Mouse (Mus musculus): ENCODE results near the gene Gzmn. TPM values are rescaled to one million over a fixed set of nuclear protein-coding genes. Genes with fewer than 3 reads are reported as not detected.

Gzmn gene
- not detected in 2 replicates for polyA plus RNA-seq (2012; rRNA removed; ENCODE audit: low replicate concordance)

GRCm38 (mm10) chr14:56174499-56174898 is at the start of gene Gzmn:
Gene Gzmn, minus strand, starts transcription at chr14:56174599.

GRCm38 (mm10) chr14:56211317-56211716 is 36.9 kb upstream of the Gzmn start, which contains the start of gene Gzmf:
Gene Gzmf, minus strand, starts transcription at chr14:56211417.

GRCm38 (mm10) chr14:56159479-56159878 is 14.9 kb downstream of the Gzmn start, which contains the start of gene Gzmg:
Gene Gzmg, minus strand, starts transcription at chr14:56159579.

DNA sequence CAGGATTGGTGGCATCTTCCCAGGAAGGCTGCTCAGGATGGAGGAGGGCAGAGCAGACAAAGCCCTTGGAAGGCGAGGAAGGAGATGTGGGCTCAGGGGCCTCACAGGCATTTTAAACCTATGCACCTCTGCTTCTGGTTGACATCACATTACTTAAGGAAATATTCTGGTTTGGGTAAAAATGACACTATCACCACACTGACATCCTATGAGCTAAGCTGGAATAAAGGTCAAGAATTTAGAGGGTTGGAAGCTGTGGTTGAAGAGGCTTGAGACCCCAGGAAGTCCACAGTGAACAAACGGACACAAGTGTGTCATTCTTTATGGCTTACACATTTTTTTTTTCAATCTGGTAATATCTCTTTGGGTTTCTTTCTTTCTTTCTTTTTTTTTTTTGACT is 41.9 kb downstream of the Gzmn start, which contains the start of gene Gzmd:
Gene Gzmd, minus strand, starts transcription at position 101 of the 400 bp plus-strand sequence.

GRCm38 (mm10) chr14:56120525-56120924 is 53.9 kb downstream of the Gzmn start, which contains the start of gene Gzme:
Gene Gzme, minus strand, starts transcription at chr14:56120625.

Other genes starting within 250 kb of the Gzmn start
- gene Cma1, start 229.9 kb downstream of the Gzmn start, polyA plus RNA-seq (2012; rRNA removed; ENCODE audit: low replicate concordance), result not detected in 2 replicates
- 0.12 TPM in 1 of 2 replicates, not detected in the other for gene Cma2, start 223.6 kb downstream of the Gzmn start, polyA plus RNA-seq (2012; rRNA removed; ENCODE audit: low replicate concordance)
- gene Mcpt1, start 156.6 kb downstream of the Gzmn start, polyA plus RNA-seq (2012; rRNA removed; ENCODE audit: low replicate concordance), result 5.8 and 12.7 TPM in 2 replicates
- gene Mcpt9, start 144.1 kb downstream of the Gzmn start, polyA plus RNA-seq (2012; rRNA removed; ENCODE audit: low replicate concordance), result 0.05 TPM in 1 of 2 replicates, not detected in the other
- 0.43 and 1.5 TPM in 2 replicates for gene Mcpt2, start 132.6 kb downstream of the Gzmn start, polyA plus RNA-seq (2012; rRNA removed; ENCODE audit: low replicate concordance)
- gene Mcpt4, start 112.3 kb downstream of the Gzmn start, polyA plus RNA-seq (2012; rRNA removed; ENCODE audit: low replicate concordance), result 0.15 and 0.81 TPM in 2 replicates
- gene Mcpt8, start 89.3 kb downstream of the Gzmn start, polyA plus RNA-seq (2012; rRNA removed; ENCODE audit: low replicate concordance), result not detected in 2 replicates
- gene Ctsg, start 72.0 kb downstream of the Gzmn start, polyA plus RNA-seq (2012; rRNA removed; ENCODE audit: low replicate concordance), result not detected in 2 replicates
- not detected in 2 replicates for gene Gzme, start 54.0 kb downstream of the Gzmn start, polyA plus RNA-seq (2012; rRNA removed; ENCODE audit: low replicate concordance)
- gene Gzmd, start 42.0 kb downstream of the Gzmn start, polyA plus RNA-seq (2012; rRNA removed; ENCODE audit: low replicate concordance), result not detected in 2 replicates
- gene Gzmg, start 15.0 kb downstream of the Gzmn start, polyA plus RNA-seq (2012; rRNA removed; ENCODE audit: low replicate concordance), result not detected in 2 replicates
- not detected in 2 replicates for gene Gzmf, start 36.8 kb upstream of the Gzmn start, polyA plus RNA-seq (2012; rRNA removed; ENCODE audit: low replicate concordance)
- gene Gzmc, start 60.1 kb upstream of the Gzmn start, polyA plus RNA-seq (2012; rRNA removed; ENCODE audit: low replicate concordance), result not detected in 2 replicates
- gene Gzmb, start 87.7 kb upstream of the Gzmn start, polyA plus RNA-seq (2012; rRNA removed; ENCODE audit: low replicate concordance), result 3.8 and 9.8 TPM in 2 replicates
- 0.75 TPM in 1 of 2 replicates, not detected in the other for gene Atp12a, start 190.5 kb upstream of the Gzmn start, polyA plus RNA-seq (2012; rRNA removed; ENCODE audit: low replicate concordance)
- not detected in 2 replicates for gene Rnf17, start 228.0 kb upstream of the Gzmn start, polyA plus RNA-seq (2012; rRNA removed; ENCODE audit: low replicate concordance)

All from duodenum, adult 2 months (tissue).